Mouse (Mus musculus) embryonic facial prominence, embryonic 11.5 days (tissue): ENCODE measurements around the gene Serpinf1. TPM values are rescaled to one million over a fixed set of nuclear protein-coding genes. Genes with fewer than 3 reads are reported as not detected.

ENCODE experiments used
- ATAC-seq: fragments of 200-750 bp; cut with Nextera tagmentation; replicated peaks from 2 replicates; pipeline ENCODE4 v1.8.0; 2017; ENCODE audit warnings: low read depth; ENCODE audit not compliant: insufficient number of reproducible peaks, low FRiP score, low TSS enrichment
- DNase-seq: peaks from one replicate; pipeline ENCODE4 v3.0.0-alpha.2; 2015; ENCODE audit warnings: low spot score
- H3K27ac ChIP-seq: fragments of 300-500 bp; sonication (generic); replicated peaks from 2 replicates; pipeline ENCODE4 v1.5.1; 2014; ENCODE audit warnings: mild to moderate bottlenecking, low read depth, low read length, control low read depth
- H3K27me3 ChIP-seq: fragments of 300-500 bp; sonication (generic); 2 replicates; pipeline ENCODE4 v1.6.1; 2014; ENCODE audit warnings: mild to moderate bottlenecking, low read length, moderate library complexity, mixed read lengths; ENCODE audit not compliant: control insufficient read depth, insufficient read depth
- H3K36me3 ChIP-seq: fragments of 300-500 bp; sonication (generic); replicated peaks from 2 replicates; pipeline ENCODE4 v1.6.1; 2014; ENCODE audit warnings: low read depth, mild to moderate bottlenecking, low read length, moderate library complexity, mixed read lengths; ENCODE audit not compliant: control insufficient read depth, insufficient read depth
- H3K4me1 ChIP-seq: fragments of 300-500 bp; sonication (generic); 2 replicates; pipeline ENCODE4 v1.6.1; 2014; ENCODE audit warnings: low read length, mixed read lengths; ENCODE audit not compliant: control insufficient read depth, insufficient read depth
- H3K4me2 ChIP-seq: fragments of 300-500 bp; sonication (generic); 2 replicates; pipeline ENCODE4 v1.6.1; 2014; ENCODE audit warnings: low read depth, mild to moderate bottlenecking, control low read depth, low read length, moderate library complexity
- H3K4me3 ChIP-seq: fragments of 300-500 bp; sonication (generic); 2 replicates; pipeline ENCODE4 v1.5.1; 2014; ENCODE audit warnings: low read depth, low read length, control low read depth
- H3K9ac ChIP-seq: fragments of 300-500 bp; sonication (generic); replicated peaks from 2 replicates; pipeline ENCODE4 v1.6.1; 2014; ENCODE audit warnings: mild to moderate bottlenecking, control low read depth, low read length
- H3K9me3 ChIP-seq: fragments of 300-500 bp; sonication (generic); replicated peaks from 2 replicates; pipeline ENCODE4 v1.6.1; 2016; ENCODE audit warnings: mild to moderate bottlenecking, low read length, inconsistent platforms, mixed read lengths; ENCODE audit not compliant: control insufficient read depth
- WGBS: fragments of 180-500 bp; shearing (Covaris S2); extraction: QIAGEN DNeasy Blood & Tissue Kit; methylation state at CpG from one replicate; pipeline ENCODE4 v1.1.7; 2014; 5-methylcytosine and 5-hydroxymethylcytosine counted together
- polyA plus RNA-seq: library from polyadenylated mRNA; unstranded; fragments of >200 nt; fragmentation: Nextera tagmentation; extraction: Ambion mirVana; gene quantifications from 2 replicates; pipeline ENCODE4 v1.2.1, GENCODE M21; 2014

The Serpinf1 gene
- polyA plus RNA-seq, 1 experiment from 2014 or later = 193 TPM

DNA sequence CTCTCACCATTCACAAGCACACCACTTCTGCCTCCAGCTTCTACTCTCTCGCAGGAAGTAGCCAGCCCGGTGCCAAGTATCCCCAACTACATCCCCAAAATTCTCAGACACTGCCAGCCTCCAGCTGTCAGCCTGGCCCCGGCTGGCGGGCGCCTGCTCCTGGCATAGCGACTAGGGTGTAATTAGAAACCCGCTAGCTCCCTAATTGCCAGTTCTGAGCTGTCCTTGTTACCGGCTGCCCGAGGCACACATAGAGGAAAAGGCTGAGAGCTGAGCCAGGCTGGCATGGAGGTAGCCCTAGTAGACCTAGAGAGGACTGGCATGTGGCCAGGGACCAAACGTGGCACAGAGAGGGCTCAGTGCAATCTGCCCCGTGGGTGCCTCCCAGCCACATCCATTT lies 8.8 kb upstream of the Serpinf1 start:
- Histone ChIP-seq H3K36me3 (no peaks in the 10 kb centered on the region), H3K4me1 (no peaks in the 10 kb centered on the region), H3K9ac (no peak overlapping the region), H3K27ac (no peak overlapping the region), H3K27me3 (no peaks in the 10 kb centered on the region), H3K4me3 (no peak overlapping the region), H3K9me3 (no peaks in the 10 kb centered on the region), H3K4me2 (no peak overlapping the region)
- DNase-seq = no peak
- WGBS = 74% methylated on average over 11 of the region's 11 CpGs
- ATAC-seq = no peak

DNA sequence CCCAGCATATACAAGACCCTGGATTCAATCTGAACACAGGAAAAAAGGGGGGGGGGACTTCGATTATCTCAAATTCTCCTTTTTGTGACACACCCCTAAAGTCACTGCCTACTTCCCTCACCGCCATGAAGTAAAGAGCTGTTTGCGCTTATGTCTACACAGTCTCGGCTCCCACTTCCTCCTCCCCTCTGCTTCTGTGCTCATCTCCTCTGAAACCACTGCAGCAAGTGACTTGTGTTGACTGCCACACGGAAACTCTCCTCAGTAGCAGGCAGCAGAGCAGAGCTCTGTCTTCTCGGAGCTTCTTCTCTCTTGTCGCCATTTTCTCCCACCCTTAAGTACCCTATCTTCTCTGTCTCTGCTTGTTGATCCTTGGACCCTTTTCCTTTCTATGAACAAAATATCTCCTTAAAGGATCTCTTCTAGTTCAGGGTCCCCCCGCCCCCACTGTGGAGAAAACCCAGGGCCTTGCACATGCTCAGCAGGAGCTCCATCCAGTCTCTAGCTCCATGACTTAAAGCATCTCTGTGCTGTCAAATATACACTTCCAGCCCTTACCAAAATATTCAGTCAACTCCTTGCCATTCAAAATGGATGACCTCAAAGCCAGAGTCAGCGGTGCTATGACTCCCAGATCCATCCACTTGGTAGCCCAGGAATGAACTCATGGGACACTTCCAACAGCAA lies 6.7 kb upstream of the Serpinf1 start:
- ATAC-seq (no peak), DNase-seq (no peak)
- H3K9ac ChIP-seq = no peak overlapping the region
- H3K4me2 ChIP-seq = no peak overlapping the region
- H3K27me3 ChIP-seq = no peaks in the 10 kb centered on the region
- H3K4me1 ChIP-seq = no peaks in the 10 kb centered on the region
- H3K27ac ChIP-seq = no peak overlapping the region
- WGBS = 86% methylated on average over 9 of the region's 9 CpGs
- H3K9me3 ChIP-seq = no peaks in the 10 kb centered on the region
- no peak overlapping the region for H3K4me3 ChIP-seq
- H3K36me3 ChIP-seq = no peaks in the 10 kb centered on the region

DNA sequence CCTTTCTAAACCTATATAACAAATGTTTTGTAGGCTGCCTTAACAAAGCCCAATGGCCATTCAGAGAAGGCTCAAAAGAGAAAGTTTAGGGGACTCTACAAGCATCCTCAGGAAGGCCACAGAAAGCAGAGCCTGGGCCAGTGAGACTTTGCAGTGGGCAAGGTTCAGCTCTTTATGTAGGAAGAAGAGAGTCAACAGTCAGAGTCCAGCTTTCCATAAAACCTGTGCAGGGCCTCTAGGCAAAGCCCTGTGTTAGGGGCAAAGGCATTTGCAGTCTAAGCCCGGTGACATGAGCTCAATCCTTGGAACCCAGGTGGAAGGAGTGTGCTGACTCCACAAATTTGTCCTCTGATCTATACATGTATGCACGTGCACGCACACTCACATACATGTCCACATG lies 2.0 kb upstream of the Serpinf1 start:
- H3K4me1 ChIP-seq = no peaks in the 10 kb centered on the region
- DNase-seq = no peak
- WGBS = 89% methylated on average over 3 of the region's 3 CpGs
- no peaks in the 10 kb centered on the region for H3K36me3 ChIP-seq
- no peak overlapping the region for H3K9ac ChIP-seq
- no peaks in the 10 kb centered on the region for H3K27me3 ChIP-seq
- no peak for ATAC-seq
- H3K4me3 ChIP-seq = no peak overlapping the region
- no peak overlapping the region for H3K4me2 ChIP-seq
- H3K27ac ChIP-seq = no peak overlapping the region
- no peaks in the 10 kb centered on the region for H3K9me3 ChIP-seq

DNA sequence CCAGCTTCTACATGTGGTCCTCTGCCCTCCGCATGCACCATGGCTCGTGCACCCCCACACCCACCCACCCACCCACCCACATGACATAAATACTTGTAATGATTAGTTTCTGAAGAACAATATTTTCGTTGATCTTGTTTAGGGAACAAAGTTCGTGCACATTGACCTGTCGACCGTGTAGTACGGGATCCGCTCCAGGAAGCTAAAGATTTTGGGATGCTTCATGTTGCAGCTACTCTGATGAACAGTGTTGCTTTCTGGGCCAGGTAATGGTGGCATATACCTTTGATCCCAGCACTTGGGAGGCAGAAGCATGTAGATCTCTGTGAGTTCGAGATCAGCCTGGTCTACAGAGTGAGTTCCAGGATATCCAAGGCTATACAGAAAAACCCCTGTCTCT lies 1.5 kb upstream of the Serpinf1 start:
- no peak overlapping the region for H3K27ac ChIP-seq
- no peaks in the 10 kb centered on the region for H3K4me1 ChIP-seq
- no peak overlapping the region for H3K4me2 ChIP-seq
- H3K9ac ChIP-seq = no peak overlapping the region
- 87% methylated on average over 9 of the region's 9 CpGs for WGBS
- no peaks in the 10 kb centered on the region for H3K9me3 ChIP-seq
- no peaks in the 10 kb centered on the region for H3K36me3 ChIP-seq
- DNase-seq (no peak), ATAC-seq (no peak)
- no peak overlapping the region for H3K4me3 ChIP-seq
- H3K27me3 ChIP-seq = no peaks in the 10 kb centered on the region

DNA sequence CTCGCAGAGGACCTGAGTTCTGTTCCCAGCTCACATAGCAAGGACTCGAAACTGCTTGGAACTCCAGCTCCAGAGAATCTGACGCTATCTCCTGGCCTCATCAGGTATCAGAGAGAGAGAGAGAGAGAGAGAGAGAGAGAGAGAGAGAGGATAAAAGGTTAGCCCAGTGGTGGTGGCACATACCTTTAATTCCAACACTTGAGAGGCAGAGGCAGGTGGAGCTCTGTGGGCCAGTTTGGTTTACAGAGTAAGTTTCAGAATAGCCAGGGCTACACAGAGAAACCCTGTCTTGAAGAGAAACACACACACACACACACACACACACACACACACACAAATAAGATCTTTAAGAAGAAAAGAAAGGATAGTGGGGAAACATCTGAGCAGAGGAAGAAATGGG lies 590 bp upstream of the Serpinf1 start:
- H3K27me3 ChIP-seq = no peaks in the 10 kb centered on the region
- H3K36me3 ChIP-seq = no peaks in the 10 kb centered on the region
- ATAC-seq = no peak
- no peak overlapping the region for H3K27ac ChIP-seq
- no peak overlapping the region for H3K9ac ChIP-seq
- 77% methylated on average over 3 of the region's 3 CpGs for WGBS
- no peak overlapping the region for H3K4me2 ChIP-seq
- H3K4me3 ChIP-seq = no peak overlapping the region
- DNase-seq = no peak
- H3K4me1 ChIP-seq = no peaks in the 10 kb centered on the region
- no peaks in the 10 kb centered on the region for H3K9me3 ChIP-seq

DNA sequence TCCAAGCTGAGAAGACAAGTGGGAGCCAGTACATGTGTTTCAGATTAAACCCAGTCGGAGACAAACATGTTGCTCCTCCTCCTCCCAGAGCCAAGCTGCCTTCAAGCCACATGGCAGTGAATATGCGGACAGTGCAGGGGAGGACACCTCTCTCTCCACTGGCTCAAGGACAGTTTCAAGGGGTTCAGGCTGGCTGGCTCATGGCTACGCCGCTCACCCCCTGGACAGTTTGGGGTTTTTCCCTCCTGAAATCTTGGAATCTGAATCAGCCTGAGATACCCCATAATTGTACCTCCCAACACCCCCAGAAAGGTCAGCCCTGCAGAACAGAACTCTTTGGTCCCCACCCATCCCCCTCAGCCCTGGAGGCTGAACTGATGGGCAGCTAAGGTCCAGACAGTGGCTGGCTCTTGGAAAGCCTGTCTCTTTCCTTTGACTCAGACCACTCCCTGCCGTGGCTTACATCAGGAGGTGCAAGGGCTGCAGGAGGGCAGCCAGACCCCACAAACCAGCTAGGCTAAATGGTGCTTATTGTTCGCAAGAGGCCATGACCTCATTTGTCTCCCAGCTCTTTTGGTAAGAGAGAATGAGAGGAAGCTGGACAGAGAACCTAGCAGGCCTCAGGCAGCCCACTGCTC lies 1.0 kb downstream of the Serpinf1 start:
- Histone ChIP-seq H3K4me3 (peak overlapping the region; percentile 54), H3K36me3 (no peaks in the 10 kb centered on the region), H3K9ac (peak overlapping the region; percentile 72), H3K27ac (peak overlapping the region; percentile 68), H3K4me2 (peak overlapping the region; percentile 68), H3K4me1 (no peaks in the 10 kb centered on the region), H3K27me3 (no peaks in the 10 kb centered on the region), H3K9me3 (no peaks in the 10 kb centered on the region)
- peak; percentile 41 for ATAC-seq
- WGBS = 9% methylated on average over 6 of the region's 6 CpGs
- peak; percentile 81 for DNase-seq

DNA sequence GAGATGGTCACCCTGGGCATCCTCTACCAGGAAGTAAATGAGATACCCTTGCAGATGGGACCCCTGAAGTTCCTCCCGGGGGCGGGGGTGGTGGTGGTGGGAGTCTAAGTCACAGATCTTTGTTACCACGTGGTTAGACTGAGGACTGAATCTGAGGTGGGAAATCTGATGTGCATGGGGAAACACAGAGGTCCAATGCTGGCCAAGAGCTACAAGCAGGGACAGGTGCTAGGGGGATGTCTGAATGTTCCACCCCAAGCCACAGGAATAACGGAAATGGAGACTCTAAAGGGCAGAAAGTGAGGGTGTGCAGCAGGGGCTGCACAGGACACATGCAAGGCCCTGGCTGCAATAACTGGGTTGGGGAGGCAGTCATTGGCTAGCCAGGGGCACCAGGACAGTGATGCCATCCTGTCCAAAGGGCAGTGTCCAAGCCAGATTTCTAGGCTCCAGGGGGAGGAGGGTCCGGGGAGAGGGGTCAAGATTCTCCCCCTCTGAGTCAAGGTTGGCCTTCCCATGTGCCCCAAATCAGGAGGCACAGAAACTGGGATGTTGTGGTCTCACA lies 1.6 kb downstream of the Serpinf1 start:
- 31% methylated on average over 5 of the region's 5 CpGs for WGBS
- no peak for DNase-seq
- H3K27me3 ChIP-seq = no peaks in the 10 kb centered on the region
- H3K9me3 ChIP-seq = no peaks in the 10 kb centered on the region
- H3K4me3 ChIP-seq = peak overlapping the region; percentile 54; the same call in 1 of the 2 replicates
- peak overlapping the region; percentile 68 for H3K4me2 ChIP-seq
- no peaks in the 10 kb centered on the region for H3K36me3 ChIP-seq
- 0 out of 2 replicates have a peak, but pooled peaks have one; percentile 7 for ATAC-seq
- H3K9ac ChIP-seq = no peak overlapping the region; the same call in 1 of the 2 replicates
- H3K4me1 ChIP-seq = no peaks in the 10 kb centered on the region
- peak overlapping the region; percentile 68 for H3K27ac ChIP-seq

DNA sequence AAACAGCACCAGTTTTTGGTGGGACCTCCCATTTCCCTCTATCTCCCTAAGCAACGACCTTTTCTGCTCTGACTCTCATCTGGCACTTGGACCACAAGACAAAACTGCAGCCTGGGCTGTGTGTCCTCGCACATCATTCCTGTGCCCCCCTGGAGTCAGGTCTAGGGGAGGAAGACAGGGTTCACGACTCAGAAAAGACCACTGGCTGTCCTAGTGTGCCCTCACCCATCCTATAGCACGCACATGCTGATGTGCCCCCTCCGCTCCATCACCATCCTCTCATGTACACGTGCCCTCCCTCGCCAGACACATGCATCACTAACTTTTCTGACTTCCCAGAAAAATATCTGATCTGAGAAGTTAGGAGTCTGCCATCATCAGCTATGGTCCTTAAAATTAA lies 2.5 kb downstream of the Serpinf1 start:
- no peaks in the 10 kb centered on the region for H3K4me1 ChIP-seq
- 79% methylated on average over 7 of the region's 7 CpGs for WGBS
- H3K9me3 ChIP-seq = no peaks in the 10 kb centered on the region
- H3K27ac ChIP-seq = no peak overlapping the region
- H3K27me3 ChIP-seq = no peaks in the 10 kb centered on the region
- no peak overlapping the region for H3K4me3 ChIP-seq
- no peak for ATAC-seq
- H3K9ac ChIP-seq = no peak overlapping the region
- H3K4me2 ChIP-seq = no peak overlapping the region
- H3K36me3 ChIP-seq = no peaks in the 10 kb centered on the region
- no peak for DNase-seq
